Mouse (Mus musculus) ES-Bruce4 (cell line): ENCODE measurements around the gene Lpar2. TPM values are rescaled to one million over a fixed set of nuclear protein-coding genes. Genes with fewer than 3 reads are reported as not detected.

Source experiments
- H3K27ac ChIP-seq: 2 replicates; pipeline ENCODE4 v1.5.1; 2012; ENCODE audit warnings: low read length, inconsistent platforms; ENCODE audit not compliant: insufficient read depth
- H3K27me3 ChIP-seq: 2 replicates; pipeline ENCODE4 v1.6.1; 2012; ENCODE audit warnings: mild to moderate bottlenecking, low read length, inconsistent platforms; ENCODE audit not compliant: control insufficient read depth, poor library complexity, insufficient read depth, severe bottlenecking
- H3K36me3 ChIP-seq: 2 replicates; pipeline ENCODE4 v1.6.1; 2012; ENCODE audit warnings: inconsistent platforms, mild to moderate bottlenecking, low read length, moderate library complexity; ENCODE audit not compliant: control insufficient read depth, poor library complexity, insufficient read depth, severe bottlenecking
- H3K4me1 ChIP-seq: one replicate; pipeline ENCODE4 v1.8.1; 2011; ENCODE audit warnings: low read length; ENCODE audit not compliant: control insufficient read depth, insufficient read depth
- H3K4me3 ChIP-seq: 2 replicates; pipeline ENCODE4 v1.5.1; 2011; ENCODE audit warnings: low read depth, mild to moderate bottlenecking, low read length
- H3K9ac ChIP-seq: 2 replicates; pipeline ENCODE4 v1.6.1; 2012; ENCODE audit warnings: low read depth, mild to moderate bottlenecking, inconsistent platforms; ENCODE audit not compliant: poor library complexity, severe bottlenecking
- H3K9me3 ChIP-seq: replicated peaks from 2 replicates; pipeline ENCODE4 v1.6.1; 2012; ENCODE audit warnings: mild to moderate bottlenecking, low read length, inconsistent platforms; ENCODE audit not compliant: control insufficient read depth, poor library complexity, insufficient read depth, severe bottlenecking
- CTCF ChIP-seq: IDR thresholded peaks from one replicate; pipeline ENCODE4 v1.8.1; 2011; ENCODE audit warnings: low read depth, low read length
- EP300 ChIP-seq: IDR thresholded peaks from 2 replicates; pipeline ENCODE4 v1.6.1; 2011; ENCODE audit warnings: low read depth, low read length; ENCODE audit not compliant: insufficient read depth
- POLR2A ChIP-seq: IDR thresholded peaks from one replicate; pipeline ENCODE4 v1.8.1; 2011; ENCODE audit warnings: low read length; ENCODE audit not compliant: insufficient read depth
- polyA plus RNA-seq: library from polyadenylated mRNA; stranded (reverse); fragments of >200 nt; gene quantifications from 2 replicates; pipeline ENCODE4 v1.2.4, GENCODE M21; 2011; ENCODE audit warnings: low read depth; ENCODE audit not compliant: missing spikeins, insufficient read depth, insufficient read length

Gene Lpar2
- 10.1 and 10.8 TPM in 2 replicates for polyA plus RNA-seq

DNA sequence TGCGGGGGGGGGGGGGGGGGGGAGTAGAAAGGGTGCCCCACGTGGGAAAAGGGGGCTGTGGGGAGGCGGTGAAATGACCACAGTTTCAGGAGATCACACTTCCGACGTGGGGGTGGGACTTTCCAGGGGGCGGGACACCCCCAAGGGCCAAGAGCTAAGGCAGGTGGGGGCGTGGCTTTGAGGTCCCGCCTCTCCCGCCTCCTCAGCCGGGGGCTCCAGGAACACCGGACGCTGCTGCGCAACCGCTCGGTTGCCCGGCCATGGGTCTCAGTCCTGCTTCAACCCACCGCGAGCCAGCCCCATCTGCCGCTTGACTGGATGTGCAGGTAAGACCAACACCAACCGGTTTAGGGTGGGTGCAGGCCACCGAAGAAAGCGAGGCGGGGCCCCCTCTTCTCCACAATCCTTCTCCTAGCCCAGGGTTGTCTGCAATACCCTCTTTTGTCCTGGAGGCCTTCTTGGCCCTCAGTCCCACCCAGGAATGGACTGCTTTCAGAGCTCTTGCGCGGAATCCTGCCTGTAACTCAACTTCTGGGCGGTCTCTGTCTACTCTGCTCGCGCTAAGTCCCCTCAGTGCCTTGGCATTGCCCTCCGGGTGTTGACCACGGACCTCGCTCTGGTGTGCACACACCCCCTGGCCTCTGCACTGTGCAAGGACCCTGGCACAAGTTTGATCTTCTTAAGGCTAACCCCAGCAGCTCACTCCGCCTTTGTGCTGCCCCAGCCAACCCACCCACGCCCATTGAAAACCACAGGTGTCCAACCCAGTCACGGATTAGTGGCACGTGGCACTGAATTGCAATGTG is at the start of gene Lpar2:
TSS of gene Lpar2 (plus strand) at position 44 of the 806 bp plus-strand sequence.
- Histone ChIP-seq H3K4me1 (no peaks in the 10 kb centered on the region), H3K27ac (peak within 1 kb of the TSS; percentile 52), H3K4me3 (peak within 1 kb of the TSS; percentile 84), H3K36me3 (no peaks in the 10 kb centered on the region), H3K9ac (peak within 1 kb of the TSS; percentile 67), H3K27me3 (no peaks in the 10 kb centered on the region), H3K9me3 (no peaks in the 10 kb centered on the region)
- no peak for TF ChIP-seq CTCF
- TF ChIP-seq POLR2A, result peak; percentile 81

DNA sequence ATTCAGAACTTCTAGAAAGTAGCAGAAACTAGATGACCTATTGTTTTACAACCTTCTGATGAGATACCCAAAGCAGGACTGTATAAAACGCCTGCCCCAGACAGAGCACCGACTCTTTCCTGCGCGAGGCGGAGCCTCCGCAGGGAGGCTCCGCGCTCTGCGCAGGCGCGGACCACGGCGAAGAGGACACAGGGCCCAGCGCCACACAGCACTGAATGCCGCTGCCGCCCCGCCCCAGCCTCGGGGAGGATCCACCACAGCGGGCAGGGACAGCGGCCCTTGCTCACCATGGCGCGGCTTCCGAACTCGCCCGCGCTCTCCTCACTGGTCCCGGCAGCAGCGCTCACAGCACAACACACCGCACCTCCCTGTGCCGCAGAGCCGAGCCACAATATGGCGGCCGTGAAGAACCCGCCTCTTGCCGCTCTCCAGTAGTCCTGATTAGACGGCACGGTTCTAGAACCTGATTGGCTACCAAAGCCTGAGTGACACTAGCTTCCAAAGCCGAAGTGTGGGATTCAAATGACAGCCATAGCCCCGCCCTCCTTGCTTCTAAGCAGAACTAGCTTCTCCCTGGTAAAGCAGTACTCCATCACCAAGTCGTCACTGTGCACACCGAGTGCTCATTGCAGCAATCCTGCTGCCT is 47.6 kb upstream of the Lpar2 start, which contains the start of gene Gm20422:
TSS of gene Gm20422 (minus strand) at position 384 of the 646 bp plus-strand sequence.
- no peaks in the 10 kb centered on the region for H3K4me1 ChIP-seq
- H3K9me3 ChIP-seq, result no peaks in the 10 kb centered on the region
- peak within 1 kb of the TSS; percentile 91 for H3K4me3 ChIP-seq
- TF ChIP-seq CTCF, result no peak
- TF ChIP-seq POLR2A, result peak; percentile 74
- peak within 1 kb of the TSS; percentile 92 for H3K27ac ChIP-seq
- H3K36me3 ChIP-seq, result peaks cover 8% of the 10 kb centered on the region
- H3K27me3 ChIP-seq, result no peaks in the 10 kb centered on the region
- peak within 1 kb of the TSS; percentile 81 for H3K9ac ChIP-seq

DNA sequence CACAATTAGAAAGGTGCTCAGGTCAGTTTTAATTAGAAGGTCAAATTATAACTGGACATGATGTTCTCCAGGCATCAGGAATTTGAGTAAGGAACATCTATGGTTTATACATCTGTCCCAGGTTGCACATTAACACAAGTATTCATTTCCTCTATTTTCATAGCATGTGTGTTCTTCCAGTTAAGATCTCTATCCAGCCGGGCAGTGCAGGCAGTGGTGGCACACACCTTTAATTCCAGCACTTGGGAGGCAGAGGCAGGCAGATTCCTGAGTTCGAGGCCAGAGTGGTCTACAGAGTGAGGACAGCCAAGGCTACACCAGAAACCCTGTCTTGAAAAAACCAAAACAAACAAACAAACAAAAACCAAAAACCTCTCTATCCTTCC is 47.1 kb upstream of the Lpar2 start:
- H3K9ac ChIP-seq, result 0 out of 2 replicates have a peak overlapping the region, but pooled peaks have one; percentile 19
- TF ChIP-seq EP300, result no peak
- no peak for TF ChIP-seq POLR2A
- H3K36me3 ChIP-seq, result peaks cover 7% of the 10 kb centered on the region; the same call in 1 of the 2 replicates
- no peaks in the 10 kb centered on the region for H3K9me3 ChIP-seq
- H3K4me1 ChIP-seq, result no peaks in the 10 kb centered on the region
- H3K4me3 ChIP-seq, result peak overlapping the region; percentile 26; the same call in 1 of the 2 replicates
- H3K27me3 ChIP-seq, result no peaks in the 10 kb centered on the region
- H3K27ac ChIP-seq, result peak overlapping the region; percentile 43; the same call in 1 of the 2 replicates

DNA sequence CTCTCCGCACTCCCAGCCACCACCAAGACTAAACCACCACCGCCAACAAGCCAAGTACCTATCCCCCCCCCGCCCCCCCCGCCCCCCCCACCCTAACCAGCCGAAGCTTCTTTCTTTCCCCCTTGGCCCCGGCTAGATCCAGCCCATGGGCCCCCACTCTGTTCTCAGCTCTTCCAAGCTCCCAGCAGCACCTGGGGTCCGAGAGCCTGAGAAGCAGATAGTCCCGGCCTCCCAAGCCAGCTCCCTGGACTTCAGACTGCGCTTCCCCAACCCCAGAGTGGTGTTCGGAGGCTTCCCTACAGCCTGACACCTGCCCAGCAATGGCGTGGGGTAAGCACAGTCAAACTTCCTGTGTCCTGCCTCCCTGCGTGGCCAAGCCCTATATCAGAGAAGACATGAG is 45.1 kb upstream of the Lpar2 start:
- Histone ChIP-seq H3K36me3 (peaks cover 3% of the 10 kb centered on the region; the same call in 1 of the 2 replicates), H3K27ac (no peak overlapping the region), H3K4me1 (no peaks in the 10 kb centered on the region), H3K4me3 (peak overlapping the region; percentile 49), H3K9ac (peak overlapping the region; percentile 69), H3K9me3 (no peaks in the 10 kb centered on the region), H3K27me3 (no peaks in the 10 kb centered on the region)
- TF ChIP-seq EP300, result no peak
- TF ChIP-seq POLR2A, result no peak
- no peak for TF ChIP-seq CTCF

DNA sequence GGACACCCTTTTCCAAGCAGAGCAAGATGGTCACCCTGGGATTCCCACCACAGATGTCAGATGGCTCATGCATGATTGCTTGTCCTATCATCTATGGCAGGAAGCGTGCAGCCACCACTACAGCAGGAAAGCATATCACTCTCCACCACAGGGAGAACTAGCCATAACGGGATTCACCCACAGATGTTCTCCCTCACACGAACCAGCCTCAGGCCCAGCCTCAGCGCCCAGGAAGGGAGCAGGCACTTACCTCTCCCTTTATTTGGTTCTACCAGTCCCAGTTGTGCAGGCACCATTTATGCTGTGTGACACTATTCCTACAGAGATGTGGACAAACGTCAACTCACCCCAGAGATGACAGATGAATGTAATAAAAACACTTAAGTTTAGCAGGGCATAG is 33.1 kb upstream of the Lpar2 start:
- Histone ChIP-seq H3K4me1 (no peaks in the 10 kb centered on the region), H3K27me3 (no peaks in the 10 kb centered on the region), H3K4me3 (no peak overlapping the region), H3K27ac (no peak overlapping the region; the same call in 1 of the 2 replicates), H3K9me3 (no peaks in the 10 kb centered on the region), H3K36me3 (peaks cover 9% of the 10 kb centered on the region), H3K9ac (no peak overlapping the region)
- no peak for TF ChIP-seq POLR2A
- no peak for TF ChIP-seq CTCF
- no peak for TF ChIP-seq EP300

DNA sequence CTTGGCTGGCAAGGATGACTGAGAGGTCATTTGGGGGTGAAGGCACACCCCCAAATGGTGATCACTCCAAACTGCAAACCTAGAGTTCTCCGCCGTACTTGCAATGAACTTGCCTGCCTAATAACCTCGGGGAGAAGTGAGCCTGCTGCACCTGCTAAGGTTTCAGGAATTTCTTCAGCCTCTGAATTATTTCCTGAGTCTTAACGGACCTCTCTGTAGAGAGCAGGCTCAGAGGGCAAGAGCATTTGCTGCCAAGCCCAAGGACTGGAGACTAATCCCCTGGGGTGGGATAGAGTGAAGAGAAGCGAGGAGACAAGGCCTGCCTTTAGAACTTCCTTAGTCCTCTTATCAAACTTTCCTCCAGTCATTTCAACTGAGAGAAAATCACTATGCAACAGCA is 32.5 kb upstream of the Lpar2 start:
- TF ChIP-seq EP300 (no peak), POLR2A (no peak), CTCF (no peak)
- Histone ChIP-seq H3K27me3 (no peaks in the 10 kb centered on the region), H3K27ac (peak overlapping the region; percentile 94), H3K4me3 (peak overlapping the region; percentile 17; the same call in 1 of the 2 replicates), H3K4me1 (no peaks in the 10 kb centered on the region), H3K9me3 (no peaks in the 10 kb centered on the region), H3K9ac (peak overlapping the region; percentile 96), H3K36me3 (peaks cover 16% of the 10 kb centered on the region)
